Mouse (Mus musculus) left cerebral cortex, postnatal 4 days (tissue): Measurements from ENCODE around the gene Capn8. TPM values are rescaled to one million over a fixed set of nuclear protein-coding genes. Genes with fewer than 3 reads are reported as not detected.
A peak's percentile ranks its signal among the peaks of the same experiment; 100 is the strongest.
"Not testable (repeated sequence)": the region's sequence is repeated elsewhere in the genome, so short reads cannot be mapped to it uniquely, and the experiment has no call there.

Experiments
- DNase-seq: peaks from one replicate; pipeline ENCODE4 v3.0.0-alpha.2; 2022
- intact Hi-C: fragments of 180-260 bp; cut with DNase I; formaldehyde crosslinking; loops from one replicate; pipeline ENCODE4 v1.15.1; 2025
- total RNA-seq, 2 experiments: library from RNA; stranded (reverse); gene quantifications; 2 replicates each; pipeline ENCODE4 v1.2.3; 2021

Capn8 gene
- total RNA-seq, 2 experiments from 2014 or later, result not detected

DNA sequence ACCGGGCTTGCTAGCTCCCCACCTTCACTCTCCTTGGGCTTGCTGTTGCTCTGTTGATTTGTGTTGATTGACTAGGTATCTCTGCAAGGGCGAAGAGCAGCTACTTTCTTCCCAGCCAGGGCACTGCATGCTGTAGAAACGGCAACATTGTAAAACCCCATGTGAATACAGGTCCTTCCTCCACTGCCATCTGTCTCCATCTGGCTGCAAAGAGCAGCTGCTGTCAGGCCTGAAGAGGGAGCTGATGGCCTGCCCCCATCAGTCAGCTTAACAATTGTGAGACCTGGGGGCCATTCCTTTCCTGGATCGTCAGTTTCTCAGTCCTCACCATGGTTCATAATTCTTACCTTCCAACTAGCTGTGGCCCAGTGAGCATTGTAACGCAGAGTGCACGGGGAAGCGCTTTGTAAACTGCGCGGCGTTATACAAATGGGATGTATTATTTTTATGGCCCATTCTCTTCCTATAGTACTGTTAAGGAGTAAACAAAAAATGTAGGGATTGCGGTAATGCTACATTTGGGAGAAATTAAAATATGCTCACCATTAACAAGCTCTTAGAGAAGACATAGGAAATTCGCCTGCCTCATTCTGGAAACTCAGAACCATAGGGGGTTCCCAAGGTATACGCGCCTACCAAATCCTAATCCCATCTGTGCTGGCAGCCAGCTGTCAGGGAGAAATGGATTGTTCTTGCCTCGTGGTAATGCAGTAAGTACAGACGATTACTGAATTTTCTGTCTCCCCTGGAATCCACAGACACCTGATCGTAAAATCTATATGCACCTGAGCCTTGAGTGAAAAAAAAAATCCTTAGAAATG is 40.7 kb downstream of the Capn8 start:
- intact Hi-C loops, result no loop called here

DNA sequence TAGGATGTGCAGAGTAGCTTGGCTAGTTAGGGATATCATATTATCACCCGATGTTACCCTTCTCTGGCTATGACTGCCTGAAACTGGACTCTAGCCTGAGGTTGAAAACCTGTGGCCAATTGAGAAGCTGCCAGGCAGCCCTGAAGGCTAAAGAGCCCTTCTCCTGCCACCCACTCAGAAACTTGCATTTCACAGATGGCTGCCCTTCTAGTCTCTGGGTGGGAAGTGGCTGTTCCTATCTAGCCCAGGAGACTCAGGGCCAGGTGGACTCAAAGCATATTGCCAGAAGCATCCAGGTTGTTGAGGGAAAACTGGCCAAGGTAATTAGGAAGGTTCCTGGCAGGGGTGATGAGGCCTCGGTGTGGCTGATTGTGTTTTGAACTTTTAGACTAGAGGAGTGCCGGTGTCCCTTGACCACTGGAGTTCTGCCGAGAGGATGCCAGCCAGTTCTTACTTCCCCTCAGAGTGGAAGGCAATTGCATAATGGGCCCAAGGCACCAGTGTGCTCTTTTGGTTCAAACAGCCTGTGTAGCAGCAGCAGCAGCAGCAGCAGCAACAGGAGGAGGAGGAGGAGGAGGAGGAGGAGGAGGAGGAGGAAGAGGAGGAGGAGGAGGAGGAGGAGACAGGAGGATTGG is 45.0 kb downstream of the Capn8 start:
- DNase-seq, result peak; percentile 57
- intact Hi-C loops, result no loop called here

More for the DNA sequence above, 40.7 kb downstream of the Capn8 start:
- peak; percentile 39 for DNase-seq

DNA sequence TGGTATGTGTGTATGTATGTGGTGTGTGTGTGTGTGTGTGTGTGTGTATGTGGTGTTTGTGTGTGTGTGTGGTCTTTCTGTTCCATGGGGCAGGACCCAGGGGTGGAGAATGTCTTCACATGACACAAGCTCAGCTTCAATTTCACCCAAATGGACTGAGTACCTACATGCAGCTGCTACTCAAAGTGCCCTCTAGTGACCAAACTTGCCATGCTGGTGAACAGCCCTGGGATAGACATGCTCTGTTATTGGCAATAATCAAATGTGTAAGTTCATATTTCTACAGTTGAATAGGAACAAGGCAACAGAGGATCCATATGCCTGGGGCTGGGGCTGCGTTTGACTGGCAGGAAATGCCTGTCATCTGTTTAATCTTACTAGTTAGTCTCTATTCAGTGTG is 50.7 kb downstream of the Capn8 start:
- DNase-seq, result no peak
- intact Hi-C loops, result no loop called here

DNA sequence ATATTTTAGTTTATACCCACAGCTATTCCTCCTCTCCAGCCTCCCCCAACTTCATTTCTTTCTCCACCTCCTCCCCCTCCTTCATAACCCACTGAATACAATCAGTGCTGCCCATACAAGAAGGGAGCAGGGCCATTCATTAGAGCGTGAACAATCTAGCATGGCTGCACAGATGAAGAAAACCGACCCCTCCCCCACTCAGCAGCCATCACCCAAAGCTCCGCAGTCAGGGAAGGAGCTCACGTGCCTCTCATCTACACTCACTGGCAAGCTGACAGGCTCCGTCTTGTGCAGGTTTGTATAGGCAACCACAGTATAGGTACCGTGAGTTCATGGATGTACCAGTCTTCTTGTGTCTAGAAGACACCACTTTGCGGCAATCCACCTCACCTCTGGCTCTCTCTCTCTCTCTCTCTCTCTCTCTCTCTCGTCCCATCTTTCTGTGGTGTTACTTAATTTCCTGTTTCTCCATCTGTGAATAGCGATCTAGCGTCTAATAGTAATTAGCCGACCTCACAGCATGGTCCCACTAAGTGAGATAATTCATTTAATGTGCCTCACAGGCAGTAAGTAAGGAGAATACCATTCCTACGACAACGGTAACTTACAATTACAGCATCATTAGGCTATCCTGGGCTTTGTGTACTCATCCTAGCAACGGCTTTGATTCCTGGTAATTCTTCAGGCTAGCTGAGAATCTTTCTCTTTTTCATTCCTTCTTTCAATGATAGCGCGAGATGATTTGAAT is 53.6 kb downstream of the Capn8 start:
- DNase-seq, result peak; percentile 56
- intact Hi-C loops, result no loop called here

DNA sequence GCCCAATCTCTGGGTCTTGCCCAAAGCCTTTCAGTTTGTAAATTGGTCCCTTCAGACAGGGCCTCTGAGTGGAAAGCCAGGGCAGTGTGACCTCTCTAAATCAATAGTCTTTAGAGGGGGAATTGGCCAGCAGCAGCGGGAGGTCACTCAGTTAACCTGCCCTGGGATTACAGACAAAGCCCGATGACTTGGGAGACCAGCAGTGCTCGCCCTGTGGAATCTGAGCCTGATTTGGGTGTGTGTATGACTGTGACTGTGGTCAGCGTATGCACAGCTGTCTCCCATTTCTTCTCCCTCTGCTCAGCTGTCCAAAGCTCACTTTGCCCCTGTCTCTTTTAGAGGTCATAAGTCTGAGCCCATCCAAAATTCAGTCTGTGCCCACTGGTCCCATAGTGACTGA is 55.7 kb downstream of the Capn8 start:
- DNase-seq, result no peak
- intact Hi-C loops, result no loop called here

DNA sequence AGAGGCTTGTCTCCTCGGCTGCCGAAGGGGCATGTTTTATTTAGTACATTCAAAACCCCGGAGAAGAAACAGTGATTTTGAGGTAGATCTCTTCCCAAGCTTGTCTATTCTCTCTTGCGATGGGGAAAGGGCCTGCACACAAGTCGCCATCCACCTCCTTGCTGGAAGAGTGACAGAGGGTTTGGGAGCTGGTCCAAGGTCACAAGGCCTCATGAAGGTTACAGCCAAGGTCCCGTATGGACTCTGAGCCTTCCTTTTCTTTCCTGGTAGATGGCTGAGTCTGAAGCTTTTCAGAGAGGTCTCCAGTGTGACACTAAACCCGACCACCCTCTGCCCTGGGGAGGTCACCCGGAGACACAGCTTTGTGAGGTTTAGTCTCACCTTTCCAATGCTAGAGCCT is 56.4 kb downstream of the Capn8 start:
- intact Hi-C loops, result no loop called here
- no peak for DNase-seq

DNA sequence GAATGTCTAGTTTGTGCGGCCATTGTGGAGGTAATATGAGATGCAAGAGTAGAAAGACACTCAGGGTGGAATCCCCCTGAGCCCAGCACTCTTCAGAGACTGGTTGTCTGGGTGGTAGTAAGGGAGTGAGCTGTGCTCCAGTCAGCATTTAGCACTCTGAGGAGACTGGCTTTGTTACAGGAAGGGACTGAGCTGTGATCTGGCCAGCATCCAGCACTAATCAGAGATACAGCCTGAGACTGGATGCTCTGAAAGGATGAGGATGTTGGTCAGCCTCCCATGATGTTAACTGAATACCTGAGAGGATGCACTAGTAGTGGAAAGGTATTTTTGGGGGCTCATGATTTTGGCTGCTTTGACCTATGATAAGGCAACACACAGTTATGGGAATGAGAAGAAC is 61.4 kb downstream of the Capn8 start:
- no peak for DNase-seq
- intact Hi-C loops, result no loop called here

DNA sequence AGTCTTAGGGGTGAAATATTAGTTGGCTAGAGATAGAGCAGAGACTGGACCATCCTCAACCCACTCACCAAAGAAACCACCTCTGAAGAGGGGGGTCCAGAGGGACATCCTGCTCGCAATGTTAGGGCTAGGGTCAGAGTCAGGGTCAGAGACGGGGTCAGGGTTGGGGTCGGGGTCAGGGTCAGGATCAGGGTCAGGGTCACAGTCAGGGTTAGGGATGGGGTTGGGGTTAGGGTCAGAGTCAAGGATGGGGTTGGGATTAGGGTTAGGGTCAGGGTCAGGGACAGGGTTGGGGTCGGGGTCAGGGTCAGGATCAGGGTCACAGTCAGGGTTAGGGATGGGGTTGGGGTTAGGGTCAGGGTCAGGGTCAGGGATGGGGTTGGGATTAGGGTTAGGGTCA is 64.4 kb downstream of the Capn8 start:
- intact Hi-C loops, result no loop called here
- DNase-seq, result no peak

DNA sequence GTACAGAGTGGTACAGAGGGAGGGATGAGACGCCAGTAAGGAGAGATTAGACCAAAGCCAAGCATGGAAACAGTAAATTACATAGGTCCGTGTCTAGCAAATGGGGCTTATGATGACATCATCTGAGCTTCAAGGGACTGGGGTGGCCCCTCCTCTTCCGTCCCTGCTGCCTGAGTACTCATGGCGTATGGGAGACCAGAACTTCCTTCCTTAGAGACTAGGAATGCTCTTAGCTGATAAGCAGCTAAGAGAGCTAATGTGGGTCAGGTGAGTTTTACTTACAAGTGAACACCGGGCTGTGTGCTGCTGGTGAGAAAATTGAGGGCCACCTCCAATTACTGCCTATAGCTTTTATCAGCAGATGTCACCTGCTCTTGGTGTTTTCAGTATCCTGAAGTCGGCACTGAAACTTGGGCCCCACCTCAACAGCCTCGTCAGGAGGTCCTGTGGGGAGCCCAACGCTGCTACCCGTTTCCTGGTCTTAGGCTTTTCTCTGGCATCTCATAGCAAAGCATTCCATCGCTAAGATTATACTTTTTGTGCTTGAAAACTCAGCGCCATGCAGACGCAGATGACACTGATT is 69.0 kb downstream of the Capn8 start:
- no peak for DNase-seq
- intact Hi-C loops, result no loop called here

DNA sequence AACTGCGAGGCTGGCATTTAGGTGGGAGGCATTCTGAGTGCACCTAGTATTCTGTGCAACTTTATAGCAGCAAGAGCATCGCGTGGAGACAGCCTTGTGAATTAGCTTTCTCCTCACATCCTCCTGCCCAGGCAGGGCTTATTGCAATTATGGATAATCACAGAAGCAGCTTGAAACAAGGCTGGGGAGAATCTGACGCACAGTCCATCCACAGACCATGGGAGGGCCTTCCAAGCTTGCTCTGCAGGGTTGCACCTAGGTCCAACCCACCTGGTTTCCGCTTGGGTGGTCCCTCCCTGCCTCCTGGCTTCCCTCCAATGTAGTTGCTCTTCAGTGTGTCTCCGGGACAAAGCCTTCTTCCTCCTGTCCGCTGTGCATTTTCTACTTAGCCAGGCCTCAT is 74.2 kb downstream of the Capn8 start:
- intact Hi-C loops, result no loop called here
- no peak for DNase-seq

DNA sequence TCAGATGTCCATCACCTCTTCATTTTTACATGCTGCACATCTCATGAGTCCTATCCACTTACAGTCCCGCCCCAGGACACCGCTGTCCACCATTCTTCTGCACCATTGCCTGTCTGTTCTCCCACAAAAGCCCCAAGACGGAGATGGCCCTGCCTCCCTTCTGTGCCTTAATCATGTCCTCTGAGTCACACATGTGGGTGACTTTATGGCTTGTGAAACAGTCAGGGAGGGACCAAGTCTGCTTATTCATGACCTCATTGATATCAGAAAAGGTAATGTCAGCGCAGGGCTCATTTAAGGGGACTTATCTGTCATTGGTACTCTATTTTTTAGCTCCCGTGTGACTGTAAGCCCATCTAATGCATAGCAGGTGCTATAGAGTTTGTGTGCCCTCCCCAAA is 74.6 kb downstream of the Capn8 start:
- DNase-seq, result no peak
- intact Hi-C loops, result no loop called here

DNA sequence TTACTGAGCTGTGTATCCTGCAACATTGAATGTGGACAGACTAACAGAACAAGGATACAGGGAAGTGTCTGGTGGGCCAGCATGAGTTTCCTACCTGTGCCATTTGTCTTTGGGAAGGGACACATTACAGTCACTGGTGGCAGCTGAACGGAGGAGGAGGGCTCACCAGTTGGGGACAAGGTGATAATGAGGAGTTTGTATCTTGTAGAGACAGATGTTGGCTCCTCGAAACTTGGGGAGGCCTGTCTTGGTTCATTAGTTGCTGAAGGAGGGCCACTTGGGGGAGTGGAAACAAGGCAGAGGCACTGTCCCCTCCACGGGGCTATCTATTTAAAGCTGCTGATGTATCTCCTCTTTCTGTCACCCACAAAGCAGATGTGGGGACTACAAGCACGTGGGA is 75.3 kb downstream of the Capn8 start:
- intact Hi-C loops, result no loop called here
- no peak for DNase-seq

DNA sequence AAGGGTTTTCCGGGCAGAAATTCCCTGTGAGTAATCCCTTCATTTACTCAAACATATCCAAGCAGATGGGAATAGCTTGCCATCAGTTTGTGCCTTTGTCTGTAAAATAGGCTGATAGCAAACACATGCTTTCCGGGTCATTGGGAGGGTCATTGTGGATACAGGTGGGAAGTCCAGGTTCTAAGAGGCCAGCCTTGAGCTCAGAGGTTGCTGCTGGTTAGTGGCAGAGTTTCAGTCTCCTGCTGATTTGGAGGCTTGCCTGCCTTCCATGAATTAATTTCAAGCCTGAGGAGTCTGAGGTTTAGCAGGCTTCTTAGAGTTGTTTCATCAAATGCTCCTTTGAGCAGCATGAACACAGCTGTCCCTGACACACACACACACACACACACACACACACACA is 78.0 kb downstream of the Capn8 start:
- intact Hi-C loops, result no loop called here
- peak; percentile 41 for DNase-seq

DNA sequence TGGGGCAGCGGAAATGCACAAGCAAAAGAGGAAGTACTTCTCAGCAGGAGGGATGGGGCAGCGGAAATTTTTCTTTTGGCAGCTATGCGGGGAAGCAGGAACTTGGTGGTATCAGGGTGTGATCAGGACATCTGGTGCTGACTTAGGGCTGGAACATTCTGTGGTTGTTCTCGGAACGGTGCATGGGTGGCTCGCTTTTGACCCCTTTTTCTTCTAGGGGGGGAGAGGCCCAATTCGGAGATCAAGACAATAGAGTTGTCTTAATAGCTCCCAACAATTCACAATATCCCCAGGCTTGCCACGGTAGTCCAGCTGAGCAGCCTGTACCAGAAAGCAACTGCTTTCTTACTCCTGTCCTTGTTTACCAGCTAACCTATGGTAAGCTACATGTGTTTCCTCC is 79.6 kb downstream of the Capn8 start:
- intact Hi-C loops, DNase-seq: not testable (repeated sequence)

DNA sequence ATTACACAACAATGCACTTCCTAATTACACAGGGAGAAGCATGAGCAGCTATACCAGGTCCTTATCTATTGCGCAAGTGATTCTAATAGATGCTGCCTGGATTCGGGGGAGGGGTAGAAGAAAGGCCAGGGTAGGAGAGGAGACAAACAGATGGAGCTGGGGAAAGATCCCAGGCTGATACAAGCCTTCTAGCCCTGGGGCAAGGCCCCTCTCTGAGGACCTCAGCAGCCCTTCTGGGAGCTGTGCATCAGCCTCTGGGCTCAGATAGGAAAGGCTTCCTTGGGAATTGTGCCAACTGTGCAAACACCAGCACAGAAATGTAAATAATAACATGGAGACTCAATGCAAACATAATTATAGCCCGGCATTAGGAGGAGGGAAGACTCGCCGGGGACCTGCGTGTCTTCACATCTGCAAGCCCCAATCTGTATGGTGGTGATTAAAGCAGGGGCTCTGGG is 80.4 kb downstream of the Capn8 start:
- intact Hi-C loops, result no loop called here
- DNase-seq, result no peak

DNA sequence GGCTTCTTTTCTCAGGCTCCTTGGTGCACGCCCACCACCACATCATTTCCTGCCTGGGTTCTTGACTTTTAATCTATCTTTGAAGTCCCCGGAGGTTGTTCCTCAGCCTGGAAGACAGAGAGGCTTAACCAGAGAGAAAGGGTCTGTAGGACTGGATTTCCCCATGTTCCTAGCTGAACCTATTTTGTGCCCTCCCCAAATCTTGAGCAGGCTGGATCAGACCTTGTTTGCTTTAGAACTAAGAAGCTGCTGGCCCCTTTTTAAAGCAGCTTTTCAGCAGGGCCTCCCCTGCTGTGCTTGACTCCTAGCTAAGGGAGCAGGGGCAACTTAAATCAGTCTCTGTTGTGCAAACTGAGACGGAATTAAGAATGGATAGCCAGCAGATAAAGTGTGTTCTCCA is 82.0 kb downstream of the Capn8 start:
- intact Hi-C loops, result no loop called here
- no peak for DNase-seq

DNA sequence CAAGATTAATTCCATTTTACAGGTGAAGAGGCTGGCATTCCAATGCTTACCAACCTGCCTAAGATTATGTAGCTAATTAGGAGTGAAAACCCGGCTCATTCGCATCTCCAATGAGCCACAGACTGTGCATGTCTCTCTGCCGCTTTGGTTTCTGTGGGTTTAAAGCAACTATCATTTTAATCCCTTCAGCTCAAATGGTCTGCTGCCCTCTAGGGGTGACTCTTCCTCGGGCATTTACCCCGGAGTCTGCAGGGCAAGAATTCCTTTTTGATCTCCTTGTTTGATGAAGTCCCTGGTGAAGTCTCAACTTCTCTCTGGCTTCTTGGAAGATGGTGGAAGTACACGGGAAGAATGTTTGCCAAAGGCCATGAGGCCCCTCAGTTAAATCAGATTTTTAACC is 93.0 kb downstream of the Capn8 start:
- intact Hi-C loops, result loop anchor here (5.0 kb wide), 1 partner anchor 80 kb away; no protein-coding TSS in a partner anchor
- DNase-seq, result peak; percentile 72

DNA sequence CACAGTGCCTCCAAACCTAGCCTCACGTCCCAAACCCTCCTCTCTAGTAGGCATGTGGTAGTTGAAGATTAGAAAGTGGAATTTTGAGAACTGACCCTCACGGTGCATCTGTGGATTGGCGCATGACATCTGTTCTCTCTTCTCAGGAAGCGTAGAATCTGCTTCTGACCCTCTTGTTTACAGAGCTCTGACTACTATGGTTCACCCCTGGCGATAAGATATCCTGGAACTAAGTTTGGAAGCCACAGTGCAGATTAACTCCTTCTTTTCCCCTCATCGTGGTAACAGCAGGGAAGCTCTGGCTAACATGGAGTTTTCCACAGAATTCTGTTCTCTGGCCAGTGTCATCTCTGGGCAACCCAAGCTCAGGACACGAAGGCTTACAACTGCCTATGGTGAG is 95.6 kb downstream of the Capn8 start:
- DNase-seq, result no peak
- intact Hi-C loops, result no loop called here

DNA sequence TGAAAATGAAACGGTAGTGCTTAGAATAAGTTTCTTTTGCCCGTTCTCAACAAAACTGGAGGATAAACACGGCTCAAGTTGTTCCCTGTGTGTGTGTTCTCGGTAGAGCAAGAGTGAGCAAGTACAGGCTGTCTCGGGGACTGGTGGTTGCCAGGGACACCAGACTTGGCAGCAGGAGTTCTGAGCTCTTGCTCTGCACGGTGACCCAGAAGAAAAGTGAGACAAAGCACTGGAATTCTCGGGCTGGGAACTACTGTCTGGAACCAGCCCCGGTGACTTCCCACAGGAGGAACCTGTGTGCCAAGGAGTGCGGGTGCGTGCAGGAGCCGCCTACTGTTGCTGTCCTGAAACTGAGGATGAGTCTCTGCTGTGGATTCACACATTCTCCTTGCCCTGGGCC is 98.9 kb downstream of the Capn8 start:
- intact Hi-C loops, result no loop called here
- peak; percentile 38 for DNase-seq

DNA sequence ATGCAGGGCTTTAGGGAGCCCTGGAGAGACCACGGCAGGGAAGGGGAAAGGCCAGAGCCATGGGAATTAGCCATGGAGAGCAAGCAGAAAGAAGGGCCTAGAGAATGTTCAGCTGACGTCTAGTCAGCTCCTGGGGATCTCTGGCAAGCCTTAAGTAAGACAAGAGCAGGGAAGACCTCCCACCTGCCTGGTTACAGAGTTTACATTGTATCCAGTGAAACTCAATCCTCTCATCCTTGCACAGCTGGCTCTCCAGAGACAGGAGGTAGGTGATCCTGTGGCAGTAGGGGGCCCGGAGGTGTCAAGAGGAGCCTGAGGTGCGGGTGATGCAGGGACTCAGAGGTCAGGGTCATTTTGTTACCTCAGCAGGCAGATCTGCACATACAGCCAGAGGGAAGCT is 100.0 kb downstream of the Capn8 start:
- no peak for DNase-seq
- intact Hi-C loops, result no loop called here

DNA sequence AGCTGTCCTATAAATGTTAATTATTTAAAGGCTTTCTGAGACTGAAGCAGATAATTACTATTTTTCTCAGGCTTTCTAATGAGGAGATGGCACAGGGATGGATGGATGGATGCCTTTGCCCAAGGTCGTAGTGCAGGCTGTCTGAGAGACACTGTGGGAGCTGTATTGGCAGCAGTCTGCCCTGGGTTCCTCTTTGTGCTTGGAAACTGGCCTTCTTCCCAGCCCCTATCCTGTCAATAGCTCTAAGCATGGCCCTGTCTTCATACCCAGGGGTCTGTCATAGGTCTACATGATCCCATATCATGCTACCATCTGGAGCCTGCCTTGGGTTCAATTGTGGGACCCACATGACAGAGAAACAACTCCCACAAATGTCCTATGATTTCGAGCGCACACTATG is 102.5 kb downstream of the Capn8 start:
- intact Hi-C loops, result no loop called here
- peak; percentile 27 for DNase-seq
